Mouse (Mus musculus): ENCODE results near the gene Gm20388.

Gm20388 gene

GRCm38 (mm10) chr8:121705174-121705573 lies 1794.5 kb downstream of the Gm20388 start:
- no peak for DNase-seq (ENCODE audit: extremely low spot score, low spot score)

GRCm38 (mm10) chr8:121706956-121707355 lies 1796.3 kb downstream of the Gm20388 start:
- DNase-seq (ENCODE audit: extremely low spot score, low spot score) = no peak

- no peak for DNase-seq (ENCODE audit: extremely low spot score, low spot score)
Observed at GRCm38 (mm10) chr8:121708406-121708805, 1797.8 kb downstream of the Gm20388 start.

- DNase-seq (ENCODE audit: extremely low spot score, low spot score) = no peak
Observed at GRCm38 (mm10) chr8:121717502-121717901, 1806.9 kb downstream of the Gm20388 start.

GRCm38 (mm10) chr8:121717982-121718425 lies 1807.4 kb downstream of the Gm20388 start:
- peak; percentile 88 for DNase-seq (ENCODE audit: extremely low spot score, low spot score)

- no peak for DNase-seq (ENCODE audit: extremely low spot score, low spot score)
Observed at GRCm38 (mm10) chr8:121718925-121719324, 1808.3 kb downstream of the Gm20388 start.

GRCm38 (mm10) chr8:121721072-121721471 lies 1810.4 kb downstream of the Gm20388 start:
- DNase-seq (ENCODE audit: extremely low spot score, low spot score) = no peak

- no peak for DNase-seq (ENCODE audit: extremely low spot score, low spot score)
Observed at GRCm38 (mm10) chr8:121723846-121724245, 1813.2 kb downstream of the Gm20388 start.

GRCm38 (mm10) chr8:121727164-121727563 lies 1816.5 kb downstream of the Gm20388 start:
- DNase-seq (ENCODE audit: extremely low spot score, low spot score) = no peak

- no peak for DNase-seq (ENCODE audit: extremely low spot score, low spot score)
Observed at GRCm38 (mm10) chr8:121729323-121729722, 1818.7 kb downstream of the Gm20388 start, which contains the start of gene Jph3. Jph3 (plus strand) TSS chr8:121729623.

GRCm38 (mm10) chr8:121729754-121730153 lies 1819.1 kb downstream of the Gm20388 start:
- DNase-seq (ENCODE audit: extremely low spot score, low spot score) = peak; percentile 32

- DNase-seq (ENCODE audit: extremely low spot score, low spot score) = peak; percentile 49
Observed at GRCm38 (mm10) chr8:121730170-121730569, 1819.5 kb downstream of the Gm20388 start.

- peak; percentile 41 for DNase-seq (ENCODE audit: extremely low spot score, low spot score)
Observed at GRCm38 (mm10) chr8:121730646-121731045, 1820.0 kb downstream of the Gm20388 start.

GRCm38 (mm10) chr8:121731060-121731459 lies 1820.4 kb downstream of the Gm20388 start:
- DNase-seq (ENCODE audit: extremely low spot score, low spot score) = peak; percentile 41

GRCm38 (mm10) chr8:121731471-121732333 lies 1821.1 kb downstream of the Gm20388 start:
- peak; percentile 23 for DNase-seq (ENCODE audit: extremely low spot score, low spot score)

GRCm38 (mm10) chr8:121732334-121732665 lies 1821.7 kb downstream of the Gm20388 start:
- no peak for DNase-seq (ENCODE audit: extremely low spot score, low spot score)

GRCm38 (mm10) chr8:121734262-121734661 lies 1823.6 kb downstream of the Gm20388 start:
- DNase-seq (ENCODE audit: extremely low spot score, low spot score) = no peak

GRCm38 (mm10) chr8:121736236-121736635 lies 1825.6 kb downstream of the Gm20388 start:
- DNase-seq (ENCODE audit: extremely low spot score, low spot score) = peak; percentile 56

GRCm38 (mm10) chr8:121740721-121741120 lies 1830.1 kb downstream of the Gm20388 start:
- no peak for DNase-seq (ENCODE audit: extremely low spot score, low spot score)

- DNase-seq (ENCODE audit: extremely low spot score, low spot score) = no peak
Observed at GRCm38 (mm10) chr8:121749501-121749900, 1838.9 kb downstream of the Gm20388 start.

- no peak for DNase-seq (ENCODE audit: extremely low spot score, low spot score)
Observed at GRCm38 (mm10) chr8:121750512-121750911, 1839.9 kb downstream of the Gm20388 start.

GRCm38 (mm10) chr8:121751407-121751806 lies 1840.8 kb downstream of the Gm20388 start:
- DNase-seq (ENCODE audit: extremely low spot score, low spot score) = peak; percentile 82

GRCm38 (mm10) chr8:121758470-121758869 lies 1847.8 kb downstream of the Gm20388 start:
- DNase-seq (ENCODE audit: extremely low spot score, low spot score) = no peak
